Mouse (Mus musculus) liver, embryonic 11.5 days (tissue): ENCODE measurements around the gene Lrmda. TPM values are rescaled to one million over a fixed set of nuclear protein-coding genes. Genes with fewer than 3 reads are reported as not detected.

Experiments used
- ATAC-seq: fragments of 200-750 bp; cut with Nextera tagmentation; replicated peaks from 2 replicates; pipeline ENCODE4 v1.8.0; 2017; ENCODE audit warnings: moderate number of reproducible peaks, mild to moderate bottlenecking, moderate TSS enrichment, moderate library complexity; ENCODE audit not compliant: low FRiP score
- DNase-seq: peaks from one replicate; pipeline ENCODE4 v3.0.0-alpha.2; 2017; ENCODE audit warnings: low spot score
- H3K27ac ChIP-seq: fragments of 300-500 bp; sonication (generic); 2 replicates; pipeline ENCODE4 v1.5.1; 2014; ENCODE audit warnings: mild to moderate bottlenecking, low read depth, low read length, control low read depth
- H3K27me3 ChIP-seq: fragments of 300-500 bp; sonication (generic); replicated peaks from 2 replicates; pipeline ENCODE4 v1.6.1; 2014; ENCODE audit warnings: low read length, mixed read lengths; ENCODE audit not compliant: control insufficient read depth, insufficient read depth
- H3K36me3 ChIP-seq: fragments of 300-500 bp; sonication (generic); 2 replicates; pipeline ENCODE4 v1.6.1; 2014; ENCODE audit warnings: mild to moderate bottlenecking, low read length, moderate library complexity, mixed read lengths; ENCODE audit not compliant: control insufficient read depth, insufficient read depth
- H3K4me1 ChIP-seq: fragments of 300-500 bp; sonication (generic); replicated peaks from 2 replicates; pipeline ENCODE4 v1.6.1; 2014; ENCODE audit warnings: low read length, mixed read lengths; ENCODE audit not compliant: control insufficient read depth, insufficient read depth
- H3K4me2 ChIP-seq: fragments of 300-500 bp; sonication (generic); 2 replicates; pipeline ENCODE4 v1.6.1; 2014; ENCODE audit warnings: mild to moderate bottlenecking, control low read depth, moderate library complexity
- H3K4me3 ChIP-seq: fragments of 300-500 bp; sonication (generic); 2 replicates; pipeline ENCODE4 v1.5.1; 2014; ENCODE audit warnings: low read depth, low read length, control low read depth
- H3K9ac ChIP-seq: fragments of 300-500 bp; sonication (generic); 2 replicates; pipeline ENCODE4 v1.6.1; 2014; ENCODE audit warnings: low read depth, low read length, control low read depth
- H3K9me3 ChIP-seq: fragments of 300-500 bp; sonication (generic); 2 replicates; pipeline ENCODE4 v1.6.1; 2016; ENCODE audit warnings: low read length, inconsistent platforms, mixed read lengths; ENCODE audit not compliant: control insufficient read depth
- WGBS: fragments of 180-500 bp; shearing (Covaris S2); extraction: QIAGEN DNeasy Blood & Tissue Kit; methylation state at CpG from one replicate; pipeline ENCODE4 v1.1.7; 2014; 5-methylcytosine and 5-hydroxymethylcytosine counted together
- polyA plus RNA-seq: library from polyadenylated mRNA; unstranded; fragments of >200 nt; fragmentation: Nextera tagmentation; extraction: Ambion mirVana; gene quantifications from 2 replicates; pipeline ENCODE4 v1.2.1, GENCODE M21; 2014

Gene Lrmda
- polyA plus RNA-seq, 1 experiment from 2014 or later, result 0.53 TPM

- ATAC-seq (no peak), DNase-seq (no peak)
- Histone ChIP-seq H3K27ac (no peak overlapping the region), H3K4me1 (no peaks in the 10 kb centered on the region), H3K27me3 (no peaks in the 10 kb centered on the region), H3K4me3 (no peak overlapping the region), H3K4me2 (no peak overlapping the region), H3K9me3 (no peaks in the 10 kb centered on the region), H3K9ac (no peak overlapping the region), H3K36me3 (no peaks in the 10 kb centered on the region)
- 64% methylated on average over 11 of the region's 11 CpGs for WGBS
These were observed 306.9 kb downstream of the Lrmda start for GRCm38 (mm10) chr14:22326218-22326964.

DNA sequence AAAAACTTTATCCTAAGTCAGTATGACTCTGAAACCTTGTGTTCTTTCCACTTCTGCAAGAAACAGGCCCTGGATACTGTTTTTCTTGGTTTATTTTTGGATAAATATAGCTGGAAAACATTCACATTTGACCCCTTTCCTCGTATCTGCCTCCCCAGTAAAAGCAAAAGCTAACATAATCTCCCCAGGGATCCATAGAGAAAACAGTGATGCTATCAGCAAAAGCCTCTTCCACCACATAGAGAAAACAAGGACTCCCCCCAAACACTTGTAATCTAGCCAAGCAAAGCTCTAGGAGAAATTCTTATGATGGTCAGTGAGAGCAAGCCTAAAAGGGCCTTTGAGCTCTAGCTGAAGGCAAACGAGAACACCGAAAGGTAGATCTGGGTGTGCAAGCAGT lies 309.7 kb downstream of the Lrmda start:
- no peaks in the 10 kb centered on the region for H3K9me3 ChIP-seq
- WGBS, result 73% methylated on average over 3 of the region's 3 CpGs
- no peak overlapping the region for H3K4me2 ChIP-seq
- H3K4me3 ChIP-seq, result no peak overlapping the region
- DNase-seq, result no peak
- no peaks in the 10 kb centered on the region for H3K36me3 ChIP-seq
- no peaks in the 10 kb centered on the region for H3K27me3 ChIP-seq
- H3K27ac ChIP-seq, result no peak overlapping the region
- H3K4me1 ChIP-seq, result no peaks in the 10 kb centered on the region
- no peak overlapping the region for H3K9ac ChIP-seq
- no peak for ATAC-seq

- Histone ChIP-seq H3K27ac (no peak overlapping the region), H3K36me3 (no peaks in the 10 kb centered on the region), H3K4me1 (no peaks in the 10 kb centered on the region), H3K4me3 (no peak overlapping the region), H3K4me2 (no peak overlapping the region), H3K27me3 (no peaks in the 10 kb centered on the region), H3K9me3 (no peaks in the 10 kb centered on the region), H3K9ac (no peak overlapping the region)
- 89% methylated on average over 5 of the region's 5 CpGs for WGBS
- ATAC-seq (no peak), DNase-seq (no peak)
These were observed 315.7 kb downstream of the Lrmda start for GRCm38 (mm10) chr14:22335101-22335820.

GRCm38 (mm10) chr14:22339176-22339575 lies 319.7 kb downstream of the Lrmda start:
- H3K9ac ChIP-seq, result no peak overlapping the region
- no peak for DNase-seq
- WGBS, result 68% methylated on average over 6 of the region's 6 CpGs
- H3K9me3 ChIP-seq, result no peaks in the 10 kb centered on the region
- no peak overlapping the region for H3K27ac ChIP-seq
- no peaks in the 10 kb centered on the region for H3K4me1 ChIP-seq
- no peak overlapping the region for H3K4me3 ChIP-seq
- H3K36me3 ChIP-seq, result no peaks in the 10 kb centered on the region
- H3K4me2 ChIP-seq, result no peak overlapping the region
- ATAC-seq, result no peak
- 0 out of 2 replicates have a peak, but pooled peaks cover 2% of the 10 kb centered on the region for H3K27me3 ChIP-seq

GRCm38 (mm10) chr14:22343357-22343756 lies 323.8 kb downstream of the Lrmda start:
- no peak overlapping the region for H3K4me2 ChIP-seq
- H3K27me3 ChIP-seq, result 0 out of 2 replicates have a peak, but pooled peaks cover 2% of the 10 kb centered on the region
- 51% methylated on average over 4 of the region's 4 CpGs for WGBS
- H3K9me3 ChIP-seq, result no peaks in the 10 kb centered on the region
- no peaks in the 10 kb centered on the region for H3K4me1 ChIP-seq
- H3K9ac ChIP-seq, result no peak overlapping the region
- DNase-seq (no peak), ATAC-seq (no peak)
- H3K27ac ChIP-seq, result no peak overlapping the region
- no peak overlapping the region for H3K4me3 ChIP-seq
- no peaks in the 10 kb centered on the region for H3K36me3 ChIP-seq

DNA sequence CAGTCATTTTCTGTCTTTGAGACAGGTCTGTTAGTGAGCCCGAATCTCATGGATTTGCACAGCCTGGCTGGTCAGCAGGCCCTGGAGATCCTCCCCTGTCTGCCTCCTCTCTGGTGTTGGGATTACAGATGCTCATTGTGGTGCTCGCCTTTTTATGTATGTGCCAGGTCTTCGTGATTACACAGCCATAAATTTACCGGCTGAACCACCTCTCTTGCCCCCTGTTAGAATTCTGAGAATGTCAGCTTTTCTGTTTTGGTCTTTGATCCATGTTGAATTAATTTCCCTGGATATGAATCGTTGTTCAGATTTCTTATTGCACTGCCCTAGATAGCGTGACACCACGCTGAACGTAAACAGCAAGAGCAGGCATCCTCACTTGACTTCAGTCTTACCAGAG lies 325.7 kb downstream of the Lrmda start:
- Histone ChIP-seq H3K4me3 (no peak overlapping the region), H3K36me3 (no peaks in the 10 kb centered on the region), H3K9me3 (no peaks in the 10 kb centered on the region), H3K27me3 (0 out of 2 replicates have a peak, but pooled peaks cover 2% of the 10 kb centered on the region), H3K4me2 (no peak overlapping the region), H3K4me1 (no peaks in the 10 kb centered on the region), H3K9ac (no peak overlapping the region), H3K27ac (no peak overlapping the region)
- WGBS, result 73% methylated on average over 8 of the region's 8 CpGs
- no peak for ATAC-seq
- no peak for DNase-seq

DNA sequence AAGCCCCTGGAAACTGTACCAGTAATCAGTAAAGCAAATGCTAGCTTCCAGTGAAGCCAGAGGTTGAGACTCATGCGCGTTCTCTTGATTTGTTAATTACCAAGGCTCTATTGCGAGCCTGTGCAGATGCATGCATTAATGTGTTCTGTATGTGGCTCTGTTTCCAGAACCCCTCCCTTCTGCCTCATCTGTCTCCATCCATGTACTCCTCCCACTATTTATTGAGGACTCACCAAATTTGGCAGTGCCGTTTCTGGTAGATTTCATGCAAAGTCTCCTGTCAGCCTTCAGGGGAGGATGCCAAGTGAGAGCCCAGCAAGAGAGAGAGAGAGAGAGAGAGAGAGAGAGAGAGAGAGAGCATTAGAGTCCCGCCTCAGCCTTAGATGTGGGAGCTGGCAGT lies 334.1 kb downstream of the Lrmda start:
- Histone ChIP-seq H3K9me3 (no peaks in the 10 kb centered on the region), H3K27me3 (no peaks in the 10 kb centered on the region), H3K36me3 (no peaks in the 10 kb centered on the region), H3K4me1 (no peaks in the 10 kb centered on the region), H3K27ac (no peak overlapping the region), H3K9ac (no peak overlapping the region), H3K4me3 (no peak overlapping the region), H3K4me2 (no peak overlapping the region)
- ATAC-seq (no peak), DNase-seq (no peak)
- 82% methylated on average over 5 of the region's 5 CpGs for WGBS

- no peak overlapping the region for H3K27ac ChIP-seq
- no peak overlapping the region for H3K4me2 ChIP-seq
- H3K27me3 ChIP-seq, result no peaks in the 10 kb centered on the region
- ATAC-seq, result no peak
- WGBS, result 76% methylated on average over 15 of the region's 15 CpGs
- no peak overlapping the region for H3K4me3 ChIP-seq
- H3K36me3 ChIP-seq, result no peaks in the 10 kb centered on the region
- no peak for DNase-seq
- H3K9me3 ChIP-seq, result no peaks in the 10 kb centered on the region
- no peaks in the 10 kb centered on the region for H3K4me1 ChIP-seq
- H3K9ac ChIP-seq, result no peak overlapping the region
These were observed 335.5 kb downstream of the Lrmda start for GRCm38 (mm10) chr14:22354769-22355574.
